Mouse (Mus musculus) limb, embryonic 15.5 days (tissue): Measurements from ENCODE around the gene Golga7b. TPM values are rescaled to one million over a fixed set of nuclear protein-coding genes. Genes with fewer than 3 reads are reported as not detected.

Experiments
- ATAC-seq: fragments of 200-750 bp; cut with Nextera tagmentation; 2 replicates; pipeline ENCODE4 v1.8.0; 2017; ENCODE audit warnings: low read depth, moderate TSS enrichment; ENCODE audit not compliant: insufficient number of reproducible peaks, low FRiP score, low TSS enrichment
- H3K27ac ChIP-seq: fragments of 300-500 bp; sonication (generic); 2 replicates; pipeline ENCODE4 v1.5.1; 2015; ENCODE audit warnings: moderate library complexity, mild to moderate bottlenecking, inconsistent platforms
- H3K27me3 ChIP-seq: fragments of 300-500 bp; sonication (generic); 2 replicates; pipeline ENCODE4 v1.6.1; 2015; ENCODE audit warnings: inconsistent platforms
- H3K36me3 ChIP-seq: fragments of 300-500 bp; sonication (generic); 2 replicates; pipeline ENCODE4 v1.6.1; 2015; ENCODE audit warnings: inconsistent platforms
- H3K4me1 ChIP-seq: fragments of 300-500 bp; sonication (generic); 2 replicates; pipeline ENCODE4 v1.6.1; 2015; ENCODE audit warnings: inconsistent platforms
- H3K4me2 ChIP-seq: fragments of 300-500 bp; sonication (generic); 2 replicates; pipeline ENCODE4 v1.6.1; 2015; ENCODE audit warnings: mild to moderate bottlenecking, inconsistent platforms
- H3K4me3 ChIP-seq: fragments of 300-500 bp; sonication (generic); 2 replicates; pipeline ENCODE4 v1.5.1; 2015; ENCODE audit warnings: mild to moderate bottlenecking, inconsistent platforms
- H3K9ac ChIP-seq: fragments of 300-500 bp; sonication (generic); 2 replicates; pipeline ENCODE4 v1.6.1; 2015; ENCODE audit warnings: inconsistent platforms
- H3K9me3 ChIP-seq: fragments of 300-500 bp; sonication (generic); 2 replicates; pipeline ENCODE4 v1.6.1; 2016; ENCODE audit warnings: inconsistent platforms
- WGBS: fragments of 180-500 bp; shearing (Covaris S2); methylation state at CpG from one replicate; pipeline ENCODE4 v1.1.7; 2015; 5-methylcytosine and 5-hydroxymethylcytosine counted together
- polyA plus RNA-seq: library from polyadenylated mRNA; unstranded; fragments of >200 nt; fragmentation: Nextera tagmentation; extraction: Ambion mirVana; gene quantifications from 2 replicates; pipeline ENCODE4 v1.2.1, GENCODE M21; 2015

Golga7b gene
- polyA plus RNA-seq, 1 experiment from 2014 or later = 0.36 TPM

DNA sequence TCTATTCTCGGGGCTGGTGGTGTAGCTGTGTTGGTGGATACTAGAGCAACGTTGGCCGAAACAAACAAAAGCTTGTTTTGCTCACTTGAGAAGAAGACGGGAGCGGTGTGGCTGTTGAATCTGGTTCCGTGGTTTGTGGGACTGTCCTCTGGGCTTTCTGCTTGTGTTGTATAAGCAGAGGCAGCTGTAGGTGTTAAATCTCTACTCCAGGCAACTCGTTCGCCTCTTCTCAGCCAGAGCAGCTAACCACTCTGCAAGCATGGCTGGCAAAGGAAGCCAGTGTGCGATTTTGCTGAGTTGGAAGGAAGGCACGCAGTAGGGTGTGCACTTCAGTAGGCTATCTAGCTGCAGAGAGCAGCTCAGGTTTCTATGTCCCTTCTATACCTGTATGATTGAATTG lies 20.9 kb upstream of the Golga7b start:
- Histone ChIP-seq H3K36me3 (no peaks in the 10 kb centered on the region), H3K4me1 (no peaks in the 10 kb centered on the region), H3K9ac (no peak overlapping the region), H3K4me3 (no peak overlapping the region), H3K27ac (no peak overlapping the region), H3K4me2 (no peak overlapping the region), H3K9me3 (no peaks in the 10 kb centered on the region), H3K27me3 (0 out of 2 replicates have a peak, but pooled peaks cover 5% of the 10 kb centered on the region)
- ATAC-seq = no peak
- 78% methylated on average over 10 of the region's 10 CpGs for WGBS

DNA sequence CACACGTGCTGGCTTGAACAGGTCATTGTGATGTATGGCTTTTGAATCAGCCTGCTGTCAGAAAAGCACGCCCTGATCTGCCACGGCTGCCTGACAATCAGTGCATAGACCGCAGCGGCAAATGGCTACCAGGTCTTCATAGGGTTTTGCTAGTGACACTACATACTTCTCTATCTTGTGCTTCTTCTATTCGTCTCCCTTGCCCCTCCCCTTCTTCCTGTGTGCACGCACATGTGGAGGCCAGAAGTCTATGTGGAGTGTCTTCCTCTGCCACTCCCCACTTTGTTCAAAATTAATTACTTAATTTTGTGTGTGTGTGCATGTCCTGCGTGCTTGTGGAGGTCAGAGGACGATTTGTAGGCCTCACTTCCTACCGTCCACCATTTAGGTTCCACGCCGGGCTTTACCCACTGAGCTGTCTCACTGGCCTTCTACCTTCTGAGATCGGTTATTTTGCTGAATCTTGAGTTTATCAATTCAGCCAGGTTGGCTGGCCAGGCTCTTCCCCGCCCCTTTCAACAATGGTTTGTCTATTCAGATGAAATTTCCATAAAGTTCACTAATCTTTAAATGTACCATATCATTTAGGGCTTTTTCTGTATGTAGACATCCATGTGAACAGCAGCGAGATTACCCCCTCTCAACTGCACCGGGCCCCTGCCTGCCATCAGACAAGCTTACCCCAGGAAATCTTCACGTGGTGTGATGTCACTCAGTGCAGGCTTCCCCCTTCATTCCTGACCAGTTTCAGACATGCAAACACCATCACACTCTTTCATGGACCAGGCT lies 17.7 kb upstream of the Golga7b start:
- H3K27me3 ChIP-seq = no peaks in the 10 kb centered on the region
- H3K4me3 ChIP-seq = no peak overlapping the region
- no peaks in the 10 kb centered on the region for H3K9me3 ChIP-seq
- H3K9ac ChIP-seq = no peak overlapping the region
- H3K4me2 ChIP-seq = no peak overlapping the region
- no peak overlapping the region for H3K27ac ChIP-seq
- H3K36me3 ChIP-seq = no peaks in the 10 kb centered on the region
- H3K4me1 ChIP-seq = no peaks in the 10 kb centered on the region
- no peak for ATAC-seq
- WGBS = 75% methylated on average over 17 of the region's 17 CpGs

DNA sequence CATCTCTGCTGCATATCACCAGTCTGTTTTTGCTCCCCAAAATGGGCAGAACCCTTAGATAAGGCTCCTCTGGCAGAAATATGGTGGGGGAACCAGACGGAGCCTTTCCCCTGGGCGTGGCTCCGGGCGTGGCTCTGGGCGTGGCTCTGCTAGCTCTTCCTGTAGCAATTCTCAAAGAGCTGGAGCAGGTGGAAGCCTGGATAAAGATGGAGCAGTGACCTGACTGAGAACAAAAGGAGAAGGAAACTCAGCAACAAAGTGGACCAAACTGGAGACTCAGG lies 17.1 kb upstream of the Golga7b start:
- no peak overlapping the region for H3K4me3 ChIP-seq
- no peaks in the 10 kb centered on the region for H3K4me1 ChIP-seq
- ATAC-seq = no peak
- H3K36me3 ChIP-seq = no peaks in the 10 kb centered on the region
- no peak overlapping the region for H3K9ac ChIP-seq
- H3K27ac ChIP-seq = no peak overlapping the region
- H3K4me2 ChIP-seq = no peak overlapping the region
- H3K9me3 ChIP-seq = no peaks in the 10 kb centered on the region
- H3K27me3 ChIP-seq = no peaks in the 10 kb centered on the region
- 64% methylated on average over 5 of the region's 5 CpGs for WGBS

DNA sequence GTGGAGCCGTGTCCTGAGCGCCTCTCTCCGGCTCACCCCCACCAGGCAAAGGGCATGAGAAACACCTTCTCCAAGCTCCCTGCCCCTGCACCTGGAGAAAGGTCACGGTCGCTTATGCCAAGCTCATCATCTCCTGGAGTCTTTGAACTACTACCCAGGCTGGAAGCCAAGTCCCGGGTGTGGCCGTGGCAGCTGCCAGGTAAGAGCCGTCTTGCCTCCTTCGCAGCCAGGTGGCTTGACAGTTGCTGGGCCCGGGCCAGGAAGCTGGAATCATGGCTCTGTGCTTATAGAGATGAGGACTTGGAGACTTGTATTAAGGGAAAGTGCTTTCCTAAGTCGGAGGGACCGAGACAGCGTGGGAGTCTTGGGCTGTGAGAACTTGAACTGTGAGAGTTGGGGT lies 16.4 kb upstream of the Golga7b start:
- Histone ChIP-seq H3K9ac (no peak overlapping the region), H3K27me3 (no peaks in the 10 kb centered on the region), H3K27ac (no peak overlapping the region), H3K4me2 (no peak overlapping the region), H3K4me3 (no peak overlapping the region), H3K9me3 (no peaks in the 10 kb centered on the region), H3K4me1 (no peaks in the 10 kb centered on the region), H3K36me3 (no peaks in the 10 kb centered on the region)
- WGBS = 78% methylated on average over 13 of the region's 13 CpGs
- ATAC-seq = no peak

DNA sequence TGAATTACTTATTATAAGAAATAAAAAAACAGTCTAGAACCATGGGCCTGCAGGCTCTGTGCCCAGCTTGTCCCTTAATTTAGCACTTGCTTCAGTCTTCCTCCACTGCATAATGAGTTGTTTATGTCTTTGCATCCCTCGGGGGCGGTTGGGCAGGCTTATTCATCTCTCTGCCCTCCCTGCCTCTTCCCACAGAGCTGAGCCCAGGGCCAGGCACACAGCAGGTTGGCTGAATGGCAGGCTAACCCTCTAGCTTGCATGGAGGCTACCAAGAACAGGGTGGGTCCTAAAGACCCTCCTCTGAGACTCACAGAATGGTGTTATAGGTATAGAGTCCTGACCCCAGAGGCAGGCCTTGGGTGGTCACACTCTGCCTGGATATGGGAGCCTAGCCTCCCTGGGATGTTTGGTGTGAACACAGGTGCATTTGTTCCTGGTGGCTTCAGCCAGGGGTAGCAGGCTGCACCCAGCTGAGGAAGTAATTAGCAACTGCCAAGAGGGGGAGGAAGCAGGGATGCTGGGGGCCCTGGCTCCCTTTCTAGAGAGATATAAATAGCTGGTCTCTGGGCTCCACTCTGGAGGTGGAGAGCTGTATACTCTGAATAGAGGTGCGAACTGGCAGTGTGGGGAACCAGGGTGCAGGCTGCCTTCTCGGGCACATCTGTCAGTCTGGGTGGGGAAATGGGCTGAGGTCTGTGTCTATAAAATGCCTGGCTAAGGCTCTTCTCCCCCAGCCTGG lies 9.6 kb upstream of the Golga7b start:
- WGBS = 12% methylated on average over 4 of the region's 4 CpGs
- ATAC-seq = no peak
- no peak overlapping the region for H3K27ac ChIP-seq

DNA sequence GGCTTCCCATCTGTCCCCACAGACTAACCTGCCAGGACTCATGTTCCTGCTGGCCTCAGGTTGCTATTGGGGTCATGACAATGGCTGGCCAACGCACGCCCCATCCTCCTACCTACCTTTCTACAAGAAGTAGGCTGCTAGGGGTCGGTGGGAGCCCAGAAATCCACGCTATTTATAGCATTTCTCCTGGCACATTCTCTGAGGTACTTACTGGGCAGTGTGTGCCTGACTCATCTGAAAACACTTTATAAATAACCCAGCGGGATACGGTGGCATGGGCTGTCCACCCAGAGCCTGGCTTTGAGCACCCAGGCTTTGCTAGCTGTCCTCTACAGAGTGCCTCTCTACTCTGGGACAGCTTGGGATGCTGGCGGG lies 9.0 kb upstream of the Golga7b start:
- Histone ChIP-seq H3K27ac (no peak overlapping the region), H3K9me3 (no peaks in the 10 kb centered on the region), H3K4me3 (no peak overlapping the region), H3K4me1 (peaks cover 15% of the 10 kb centered on the region), H3K27me3 (no peaks in the 10 kb centered on the region), H3K4me2 (no peak overlapping the region), H3K9ac (no peak overlapping the region), H3K36me3 (no peaks in the 10 kb centered on the region)
- WGBS = 59% methylated on average over 7 of the region's 7 CpGs
- ATAC-seq = no peak

More for the DNA sequence above, 9.6 kb upstream of the Golga7b start:
- Histone ChIP-seq H3K4me3 (no peak overlapping the region), H3K36me3 (no peaks in the 10 kb centered on the region), H3K9ac (no peak overlapping the region), H3K27me3 (no peaks in the 10 kb centered on the region), H3K4me2 (no peak overlapping the region), H3K9me3 (no peaks in the 10 kb centered on the region), H3K4me1 (peaks cover 15% of the 10 kb centered on the region)

DNA sequence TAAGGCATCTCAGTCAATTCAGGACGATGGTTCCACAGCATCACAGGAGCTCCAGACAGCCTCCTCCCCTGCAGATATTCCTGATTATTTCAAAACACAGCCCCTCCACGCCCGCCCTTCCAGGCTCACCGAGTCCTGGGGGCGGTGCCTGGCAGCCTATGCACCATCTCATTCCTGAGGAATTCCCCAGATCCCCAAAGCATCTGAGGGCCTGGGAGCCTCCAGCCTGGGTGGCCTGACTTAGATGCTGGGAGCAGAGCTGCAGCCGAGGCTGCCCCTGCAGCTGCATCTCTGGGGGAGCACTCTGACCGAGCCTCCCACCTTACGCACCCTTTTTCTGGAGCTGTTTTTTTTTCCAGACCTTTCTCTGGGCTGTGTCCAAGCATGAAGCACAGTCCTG lies 6.5 kb upstream of the Golga7b start:
- no peaks in the 10 kb centered on the region for H3K9me3 ChIP-seq
- no peak overlapping the region for H3K4me2 ChIP-seq
- H3K9ac ChIP-seq = no peak overlapping the region
- WGBS = 40% methylated on average over 8 of the region's 8 CpGs
- no peaks in the 10 kb centered on the region for H3K36me3 ChIP-seq
- no peak overlapping the region for H3K27ac ChIP-seq
- H3K4me3 ChIP-seq = no peak overlapping the region
- H3K27me3 ChIP-seq = no peaks in the 10 kb centered on the region
- no peak for ATAC-seq
- H3K4me1 ChIP-seq = peaks cover 15% of the 10 kb centered on the region

DNA sequence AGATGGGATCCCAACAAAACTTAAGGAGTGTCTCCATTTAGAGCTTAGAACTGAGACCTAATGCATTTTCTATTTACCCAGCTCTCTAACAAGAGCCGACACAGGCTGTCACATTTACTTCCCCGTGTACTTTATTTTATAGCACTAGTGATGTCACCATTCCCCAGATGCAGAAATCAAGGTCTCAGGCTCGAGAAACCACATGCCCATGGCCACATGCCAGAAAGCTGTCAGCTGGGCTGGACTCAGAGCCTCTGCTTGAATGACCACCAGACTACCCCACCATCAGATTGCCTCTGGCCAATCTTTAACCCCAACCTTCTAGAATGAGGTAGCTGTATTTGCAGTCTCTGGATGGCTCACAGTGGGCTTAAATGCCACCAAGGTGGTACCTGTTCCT lies 4.0 kb upstream of the Golga7b start:
- 32% methylated on average over 3 of the region's 3 CpGs for WGBS
- no peak for ATAC-seq
- H3K36me3 ChIP-seq = no peaks in the 10 kb centered on the region
- peaks cover 10% of the 10 kb centered on the region for H3K4me1 ChIP-seq
- no peak overlapping the region for H3K9ac ChIP-seq
- H3K27me3 ChIP-seq = peaks cover 8% of the 10 kb centered on the region; the same call in 1 of the 2 replicates
- H3K4me3 ChIP-seq = no peak overlapping the region
- no peak overlapping the region for H3K4me2 ChIP-seq
- no peaks in the 10 kb centered on the region for H3K9me3 ChIP-seq
- no peak overlapping the region for H3K27ac ChIP-seq

DNA sequence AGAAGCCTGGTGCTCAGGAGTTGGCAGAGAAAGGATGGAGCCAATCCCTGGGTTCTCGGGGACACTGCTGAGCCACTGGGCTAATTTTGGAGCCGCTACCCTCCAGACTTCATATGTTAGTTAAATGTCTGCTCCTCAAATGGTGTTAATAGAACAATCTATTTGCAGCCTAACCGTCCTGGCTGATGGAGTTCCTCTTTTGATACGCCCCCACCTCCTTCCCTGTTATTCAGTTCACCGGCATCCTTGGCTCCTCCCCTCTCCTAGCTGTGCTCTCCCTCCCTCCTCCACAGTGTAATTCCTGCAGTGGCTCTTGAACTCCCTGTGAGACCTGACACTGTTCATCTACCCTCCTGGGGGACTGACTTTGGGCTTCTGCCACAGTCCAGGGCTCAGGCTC lies 748 bp upstream of the Golga7b start:
- Histone ChIP-seq H3K9me3 (no peaks in the 10 kb centered on the region), H3K9ac (no peak overlapping the region), H3K36me3 (no peaks in the 10 kb centered on the region), H3K27ac (no peak overlapping the region), H3K4me1 (peaks cover under 1% of the 10 kb centered on the region; the same call in 1 of the 2 replicates), H3K4me3 (no peak overlapping the region), H3K27me3 (peaks cover 8% of the 10 kb centered on the region; the same call in 1 of the 2 replicates), H3K4me2 (no peak overlapping the region)
- ATAC-seq = no peak
- WGBS = 51% methylated on average over 5 of the region's 5 CpGs

DNA sequence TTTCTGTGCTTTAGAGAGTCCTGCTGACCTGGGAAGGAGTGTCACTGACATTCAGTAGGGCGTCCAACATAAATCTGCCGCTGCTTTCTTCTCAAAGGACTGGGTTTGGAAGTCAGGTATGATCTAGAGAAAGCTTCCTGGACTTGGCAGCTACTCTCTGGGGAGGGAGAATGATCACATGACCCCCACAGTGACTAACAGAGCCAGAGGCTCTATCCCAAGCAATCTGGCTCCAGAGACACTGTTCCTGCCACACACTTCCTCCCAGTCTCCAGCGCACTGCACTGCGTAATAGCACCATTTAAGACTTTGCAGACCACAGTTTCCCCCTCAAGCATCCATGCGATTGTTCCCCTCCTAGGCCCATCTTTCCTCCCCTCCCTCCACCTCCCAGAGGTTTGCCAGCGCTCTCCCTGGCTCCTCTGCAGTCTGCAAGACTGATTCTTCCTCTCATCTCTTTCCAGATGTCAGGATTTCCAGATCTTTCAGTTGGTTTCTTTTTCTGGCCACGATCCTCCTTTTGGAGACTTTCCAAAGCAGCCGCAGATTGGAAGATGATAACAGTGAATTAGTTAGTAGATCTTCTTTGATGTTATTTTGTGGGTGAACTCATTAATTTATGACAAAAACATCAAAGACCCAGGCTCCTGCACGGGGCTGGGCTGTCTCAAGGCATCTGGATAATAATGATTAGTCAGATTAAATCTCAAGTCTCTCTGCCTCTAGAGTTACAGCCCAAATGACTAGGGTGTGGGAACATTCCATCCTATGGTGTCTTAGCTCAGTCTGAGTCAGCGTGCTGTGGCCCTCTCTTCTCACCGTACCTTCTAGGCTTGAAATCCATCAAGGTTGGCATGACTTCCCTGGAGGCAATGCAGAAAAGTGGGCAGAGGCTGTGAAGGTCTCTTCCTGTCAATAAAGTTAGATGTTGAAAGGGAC lies 2.9 kb downstream of the Golga7b start:
- H3K27ac ChIP-seq = 0 out of 2 replicates have a peak overlapping the region, but pooled peaks have one; percentile 3
- H3K9ac ChIP-seq = no peak overlapping the region
- H3K4me3 ChIP-seq = no peak overlapping the region
- H3K4me2 ChIP-seq = no peak overlapping the region
- H3K36me3 ChIP-seq = no peaks in the 10 kb centered on the region
- ATAC-seq = no peak
- WGBS = 48% methylated on average over 11 of the region's 11 CpGs
- no peaks in the 10 kb centered on the region for H3K9me3 ChIP-seq
- peaks cover under 1% of the 10 kb centered on the region; the same call in 1 of the 2 replicates for H3K4me1 ChIP-seq
- H3K27me3 ChIP-seq = peaks cover 29% of the 10 kb centered on the region

DNA sequence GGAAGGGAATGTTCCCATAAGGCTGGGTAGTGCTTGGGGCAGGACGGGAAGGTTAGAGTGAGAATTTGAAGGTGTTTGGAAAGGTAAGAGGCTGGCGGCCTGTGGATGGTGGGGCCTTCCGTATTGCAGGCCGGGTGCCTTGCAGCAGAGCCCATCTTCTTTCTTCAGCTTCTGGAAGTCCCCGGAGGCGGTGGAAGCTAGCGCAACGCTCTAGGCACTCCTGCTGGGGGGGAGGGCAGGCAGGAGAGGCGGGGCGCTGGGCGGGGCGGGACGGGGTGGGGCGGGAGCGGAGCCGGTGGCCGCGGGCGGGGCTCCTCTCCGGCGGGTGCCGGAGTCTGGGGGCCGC lies 8.0 kb downstream of the Golga7b start:
- no peak overlapping the region for H3K9ac ChIP-seq
- H3K27me3 ChIP-seq = peaks cover 33% of the 10 kb centered on the region
- H3K9me3 ChIP-seq = no peaks in the 10 kb centered on the region
- H3K36me3 ChIP-seq = no peaks in the 10 kb centered on the region
- peak overlapping the region; percentile 55 for H3K4me2 ChIP-seq
- H3K27ac ChIP-seq = no peak overlapping the region
- 0% methylated on average over 8 of the region's 23 CpGs for WGBS
- peaks cover 8% of the 10 kb centered on the region for H3K4me1 ChIP-seq
- peak overlapping the region; percentile 31 for H3K4me3 ChIP-seq
- no peak for ATAC-seq
